Mouse (Mus musculus): ENCODE measurements around the gene Trim40. TPM values are rescaled to one million over a fixed set of nuclear protein-coding genes. Genes with fewer than 3 reads are reported as not detected.
"Not testable (repeated sequence)": the region's sequence is repeated elsewhere in the genome, so short reads cannot be mapped to it uniquely, and the experiment has no call there.

The Trim40 gene
- polyA plus RNA-seq, 1 experiment from 2014 or later = not detected

DNA sequence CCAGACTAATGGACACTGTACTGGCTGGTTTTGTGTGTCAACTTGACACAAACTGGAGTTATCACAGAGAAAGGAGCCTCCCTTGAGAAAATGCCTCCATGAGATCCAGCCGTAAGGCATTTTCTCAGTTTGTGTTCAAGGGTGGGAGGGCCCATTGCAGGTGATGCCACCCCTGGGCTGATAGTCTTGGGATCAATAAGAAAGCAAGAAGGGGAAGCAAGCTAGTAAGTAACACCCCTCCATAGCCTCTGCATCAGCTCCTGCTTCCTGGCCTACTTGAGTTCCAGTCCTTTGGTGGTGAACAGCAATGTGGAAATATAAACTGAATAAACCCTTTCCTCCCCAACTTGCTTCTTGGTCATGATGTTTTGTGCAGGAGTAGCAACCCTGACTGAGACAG lies 1.6 kb upstream of the Trim40 start:
- not testable (repeated sequence) for H3K9ac ChIP-seq (replicated peaks; ENCODE audit: low read length); H3K36me3 ChIP-seq (replicated peaks; ENCODE audit: control insufficient read depth, insufficient read depth, low read depth, low read length); H3K27ac ChIP-seq (replicated peaks; ENCODE audit: low read depth, low read length); DNase-seq (ENCODE audit: low spot score); H3K27me3 ChIP-seq (ENCODE audit: control insufficient read depth, insufficient read depth, low read length); H3K4me1 ChIP-seq (ENCODE audit: control insufficient read depth, insufficient read depth, low read length); ATAC-seq (replicated peaks; ENCODE audit: insufficient number of reproducible peaks, low FRiP score, low TSS enrichment, low read depth); H3K4me2 ChIP-seq (ENCODE audit: low read depth, low read length); H3K9me3 ChIP-seq (replicated peaks; ENCODE audit: control insufficient read depth, low read length); H3K4me3 ChIP-seq (ENCODE audit: low read depth, low read length)
- 92% methylated on average over 1 of the region's 1 CpGs for WGBS

DNA sequence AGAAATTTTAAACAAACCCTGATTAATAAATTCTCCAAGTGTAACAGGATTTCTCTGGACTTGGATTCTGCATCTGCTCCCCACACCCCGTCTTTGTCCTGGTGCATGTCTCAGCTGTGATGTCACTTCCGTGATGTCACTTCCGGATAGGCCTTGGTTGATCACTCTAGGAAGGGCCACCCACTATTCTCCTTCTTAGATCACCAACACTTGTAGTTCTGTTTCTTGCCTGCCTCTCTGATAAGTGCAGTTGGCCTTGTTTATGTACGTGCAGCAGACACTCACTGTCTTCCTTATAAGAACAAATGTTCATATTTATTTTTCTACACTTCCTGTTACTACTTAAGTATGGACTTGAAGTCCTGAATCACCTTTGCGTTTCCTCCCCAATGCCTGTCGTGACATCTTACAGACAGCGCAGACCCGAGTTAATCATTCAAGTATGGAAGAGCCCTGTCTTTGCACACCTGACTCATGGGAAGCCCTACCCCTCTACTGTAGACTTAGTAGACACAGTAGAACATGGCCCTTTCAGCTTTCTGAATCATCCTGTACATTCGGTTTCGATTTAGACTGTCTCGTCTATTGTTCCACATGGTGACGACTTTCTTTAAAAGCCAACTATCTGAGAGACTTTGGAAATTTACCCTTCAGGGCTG lies 4.7 kb downstream of the Trim40 start:
- H3K9ac ChIP-seq (replicated peaks; ENCODE audit: low read length) = no peak overlapping the region
- DNase-seq (ENCODE audit: low spot score) (no peak), ATAC-seq (replicated peaks; ENCODE audit: insufficient number of reproducible peaks, low FRiP score, low TSS enrichment, low read depth) (no peak)
- WGBS = 92% methylated on average over 12 of the region's 12 CpGs
- no peaks in the 10 kb centered on the region for H3K9me3 ChIP-seq (replicated peaks; ENCODE audit: control insufficient read depth, low read length)
- H3K4me2 ChIP-seq (ENCODE audit: low read depth, low read length) = no peak overlapping the region
- no peaks in the 10 kb centered on the region for H3K4me1 ChIP-seq (ENCODE audit: control insufficient read depth, insufficient read depth, low read length)
- no peak overlapping the region for H3K27ac ChIP-seq (replicated peaks; ENCODE audit: low read depth, low read length)
- no peaks in the 10 kb centered on the region for H3K27me3 ChIP-seq (ENCODE audit: control insufficient read depth, insufficient read depth, low read length)
- H3K36me3 ChIP-seq (replicated peaks; ENCODE audit: control insufficient read depth, insufficient read depth, low read depth, low read length) = no peaks in the 10 kb centered on the region
- no peak overlapping the region for H3K4me3 ChIP-seq (ENCODE audit: low read depth, low read length)

GRCm38 (mm10) chr17:36883350-36883749 lies 6.6 kb downstream of the Trim40 start:
- Histone ChIP-seq H3K9ac (replicated peaks; ENCODE audit: low read length) (no peak overlapping the region), H3K36me3 (replicated peaks; ENCODE audit: control insufficient read depth, insufficient read depth, low read depth, low read length) (no peaks in the 10 kb centered on the region), H3K4me1 (ENCODE audit: control insufficient read depth, insufficient read depth, low read length) (no peaks in the 10 kb centered on the region), H3K9me3 (replicated peaks; ENCODE audit: control insufficient read depth, low read length) (no peaks in the 10 kb centered on the region), H3K4me2 (ENCODE audit: low read depth, low read length) (no peak overlapping the region), H3K27ac (replicated peaks; ENCODE audit: low read depth, low read length) (no peak overlapping the region), H3K27me3 (ENCODE audit: control insufficient read depth, insufficient read depth, low read length) (no peaks in the 10 kb centered on the region), H3K4me3 (ENCODE audit: low read depth, low read length) (no peak overlapping the region)
- ATAC-seq (replicated peaks; ENCODE audit: insufficient number of reproducible peaks, low FRiP score, low TSS enrichment, low read depth) (no peak), DNase-seq (ENCODE audit: low spot score) (no peak)
- WGBS = 81% methylated on average over 2 of the region's 2 CpGs

DNA sequence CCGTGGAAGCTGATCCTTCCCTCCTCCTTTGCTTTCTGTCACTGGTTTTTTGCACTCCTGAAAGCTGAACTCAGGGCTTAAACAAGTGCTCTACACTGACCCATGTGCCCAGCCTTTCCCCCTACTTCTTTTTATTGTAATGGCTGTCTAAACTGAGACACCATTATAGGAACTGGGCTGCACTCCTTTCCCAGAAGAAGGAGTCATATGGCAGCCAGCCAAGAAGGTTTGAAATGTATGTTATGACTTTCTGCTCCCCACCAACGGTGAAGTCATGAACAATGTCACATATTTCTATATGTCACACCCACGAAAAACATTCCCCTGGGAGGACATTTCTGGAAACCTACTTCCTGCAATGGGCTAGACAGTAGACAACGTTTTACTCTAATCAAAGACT lies 15.3 kb downstream of the Trim40 start:
- Histone ChIP-seq H3K9me3 (replicated peaks; ENCODE audit: control insufficient read depth, low read length) (no peaks in the 10 kb centered on the region), H3K27ac (replicated peaks; ENCODE audit: low read depth, low read length) (no peak overlapping the region), H3K4me1 (ENCODE audit: control insufficient read depth, insufficient read depth, low read length) (no peaks in the 10 kb centered on the region), H3K4me3 (ENCODE audit: low read depth, low read length) (no peak overlapping the region), H3K4me2 (ENCODE audit: low read depth, low read length) (no peak overlapping the region), H3K9ac (replicated peaks; ENCODE audit: low read length) (no peak overlapping the region), H3K27me3 (ENCODE audit: control insufficient read depth, insufficient read depth, low read length) (no peaks in the 10 kb centered on the region), H3K36me3 (replicated peaks; ENCODE audit: control insufficient read depth, insufficient read depth, low read depth, low read length) (no peaks in the 10 kb centered on the region)
- 62% methylated on average over 4 of the region's 4 CpGs for WGBS
- no peak for DNase-seq (ENCODE audit: low spot score)
- ATAC-seq (replicated peaks; ENCODE audit: insufficient number of reproducible peaks, low FRiP score, low TSS enrichment, low read depth) = no peak

GRCm38 (mm10) chr17:36869955-36870810 lies 19.7 kb downstream of the Trim40 start:
- H3K27ac ChIP-seq (replicated peaks; ENCODE audit: low read depth, low read length) = no peak overlapping the region

DNA sequence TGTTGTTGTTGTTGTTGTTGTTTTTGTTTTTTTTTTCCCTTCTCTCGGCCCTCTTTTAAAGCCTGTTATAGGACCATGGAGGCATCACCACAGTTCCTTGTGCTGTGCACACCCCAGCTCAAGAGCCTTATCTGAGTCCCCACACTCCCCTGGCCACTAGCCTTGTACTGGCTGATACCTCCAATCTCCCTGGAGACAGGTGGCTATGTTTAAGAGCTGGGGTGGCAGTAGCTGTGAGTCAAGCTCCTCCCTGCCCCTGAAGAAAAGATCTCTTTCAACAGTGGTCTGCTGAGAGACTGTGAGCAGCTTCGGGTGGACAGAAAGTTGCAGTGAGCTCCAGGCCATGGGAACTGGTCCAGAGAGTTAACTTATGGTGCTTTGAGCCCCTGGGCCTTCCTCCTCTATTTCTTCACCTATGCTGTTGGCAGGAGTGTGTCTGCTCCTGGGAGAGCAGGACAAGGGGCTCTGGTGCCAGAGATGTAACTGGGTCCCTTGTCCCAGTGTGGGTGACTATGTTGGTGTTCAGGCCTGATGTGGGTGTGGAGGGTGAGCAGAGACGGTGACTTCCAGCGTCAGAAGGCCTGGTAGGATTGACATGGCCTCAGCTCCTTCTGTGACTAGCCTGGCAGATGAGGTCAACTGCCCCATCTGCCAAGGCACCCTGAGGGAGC lies 20.5 kb downstream of the Trim40 start, which contains the start of gene Trim10:
TSS of gene Trim10 (plus strand) at position 291 of the 671 bp plus-strand sequence.
- Histone ChIP-seq H3K4me3 (ENCODE audit: low read depth, low read length) (no peak within 1 kb of the TSS), H3K4me2 (ENCODE audit: low read depth, low read length) (no peak within 1 kb of the TSS), H3K9ac (replicated peaks; ENCODE audit: low read length) (no peak within 1 kb of the TSS), H3K4me1 (ENCODE audit: control insufficient read depth, insufficient read depth, low read length) (no peaks in the 10 kb centered on the region; the same call in 1 of the 2 replicates), H3K27ac (replicated peaks; ENCODE audit: low read depth, low read length) (no peak within 1 kb of the TSS), H3K36me3 (replicated peaks; ENCODE audit: control insufficient read depth, insufficient read depth, low read depth, low read length) (no peaks in the 10 kb centered on the region), H3K9me3 (replicated peaks; ENCODE audit: control insufficient read depth, low read length) (no peaks in the 10 kb centered on the region), H3K27me3 (ENCODE audit: control insufficient read depth, insufficient read depth, low read length) (peaks cover 9% of the 10 kb centered on the region)
- 79% methylated on average over 4 of the region's 4 CpGs for WGBS
- DNase-seq (ENCODE audit: low spot score) (no peak), ATAC-seq (replicated peaks; ENCODE audit: insufficient number of reproducible peaks, low FRiP score, low TSS enrichment, low read depth) (no peak)

More at GRCm38 (mm10) chr17:36869955-36870810, 19.7 kb downstream of the Trim40 start:
- Histone ChIP-seq H3K4me1 (ENCODE audit: control insufficient read depth, insufficient read depth, low read length) (no peaks in the 10 kb centered on the region; the same call in 1 of the 2 replicates), H3K9ac (replicated peaks; ENCODE audit: low read length) (no peak overlapping the region), H3K36me3 (replicated peaks; ENCODE audit: control insufficient read depth, insufficient read depth, low read depth, low read length) (no peaks in the 10 kb centered on the region), H3K9me3 (replicated peaks; ENCODE audit: control insufficient read depth, low read length) (no peaks in the 10 kb centered on the region), H3K4me3 (ENCODE audit: low read depth, low read length) (no peak overlapping the region), H3K27me3 (ENCODE audit: control insufficient read depth, insufficient read depth, low read length) (peaks cover 9% of the 10 kb centered on the region), H3K4me2 (ENCODE audit: low read depth, low read length) (no peak overlapping the region)
- ATAC-seq (replicated peaks; ENCODE audit: insufficient number of reproducible peaks, low FRiP score, low TSS enrichment, low read depth) (no peak), DNase-seq (ENCODE audit: low spot score) (no peak)
- 77% methylated on average over 25 of the region's 25 CpGs for WGBS

GRCm38 (mm10) chr17:36868836-36869235 lies 21.1 kb downstream of the Trim40 start:
- Histone ChIP-seq H3K4me3 (ENCODE audit: low read depth, low read length) (no peak overlapping the region), H3K9me3 (replicated peaks; ENCODE audit: control insufficient read depth, low read length) (no peaks in the 10 kb centered on the region), H3K27me3 (ENCODE audit: control insufficient read depth, insufficient read depth, low read length) (peaks cover 9% of the 10 kb centered on the region), H3K9ac (replicated peaks; ENCODE audit: low read length) (no peak overlapping the region), H3K4me2 (ENCODE audit: low read depth, low read length) (no peak overlapping the region), H3K27ac (replicated peaks; ENCODE audit: low read depth, low read length) (no peak overlapping the region), H3K36me3 (replicated peaks; ENCODE audit: control insufficient read depth, insufficient read depth, low read depth, low read length) (no peaks in the 10 kb centered on the region), H3K4me1 (ENCODE audit: control insufficient read depth, insufficient read depth, low read length) (no peaks in the 10 kb centered on the region; the same call in 1 of the 2 replicates)
- no peak for DNase-seq (ENCODE audit: low spot score)
- ATAC-seq (replicated peaks; ENCODE audit: insufficient number of reproducible peaks, low FRiP score, low TSS enrichment, low read depth) = no peak
- 82% methylated on average over 2 of the region's 2 CpGs for WGBS
